ENCODE assay signal across 9 mouse cellular contexts in the genomic region with DNA sequence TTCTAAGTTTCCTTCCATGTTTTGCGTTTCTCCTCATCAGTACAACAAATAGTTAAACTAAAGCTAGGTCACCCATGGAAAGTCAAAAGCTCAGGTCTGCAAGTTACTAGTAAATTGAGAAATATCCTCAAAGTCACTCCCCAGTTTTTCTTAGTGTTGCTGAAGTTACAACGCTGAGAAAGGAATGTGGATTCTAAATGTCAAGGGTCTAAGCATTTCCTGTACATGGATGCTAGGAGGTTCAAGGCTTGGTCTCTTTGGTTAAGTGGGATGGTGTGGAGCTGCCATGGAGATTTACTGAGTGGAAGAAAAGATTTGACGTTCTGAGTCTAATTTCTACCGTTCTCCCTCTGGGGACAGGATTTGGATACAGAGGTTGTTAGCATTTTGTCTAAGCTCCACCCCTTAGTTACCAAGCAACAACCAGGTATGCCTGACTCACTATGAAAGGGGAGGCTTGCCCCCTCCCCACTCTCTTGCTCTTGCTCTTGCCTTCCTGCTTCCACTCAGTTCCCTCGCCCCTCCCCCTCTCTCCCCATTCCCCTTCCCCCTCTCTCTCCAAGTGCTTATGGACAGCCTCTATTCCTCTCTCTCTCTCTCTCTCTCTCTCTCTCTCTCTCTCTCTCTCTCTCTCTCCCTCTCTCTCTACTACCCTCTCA. TPM values are rescaled to one million over a fixed set of nuclear protein-coding genes. Genes with fewer than 3 reads are reported as not detected.
DNase-seq lines count a peak whose midpoint lies in the region; ATAC-seq and TF ChIP-seq lines count a peak whose summit lies in the region.
"Had no signal": no experiment of that assay in that cellular context is flagged by ENCODE, and none has a peak within 500 bp of the region (broad histone marks: within the 10 kb centered on the region; RNA-seq: fewer than 3 reads in every experiment).

No protein-coding gene starts in this region.

- no peaks in the 10 kb centered on the region for H3K9me3 ChIP-seq in limb, embryonic 13.5 days
- H3K9me3 ChIP-seq: heart, embryonic 10.5 days had no signal

- no peak overlapping the region for H3K4me3 ChIP-seq in layer of hippocampus, adult 2 months
- H3K4me3 ChIP-seq in limb, embryonic 13.5 days, result no peak overlapping the region
- H3K4me3 ChIP-seq: heart, embryonic 10.5 days had no signal

- 27% methylated on average over 5 of the region's 5 CpGs for WGBS in limb, embryonic 13.5 days

- DNase-seq in adrenal gland, postnatal 14 days, result peak; percentile 32
- no peak for DNase-seq in adrenal gland, postnatal 10 days
- DNase-seq in layer of hippocampus, adult 2 months (ENCODE audit: low spot score in 2 of 2), result no peak
- no peak for DNase-seq in layer of hippocampus, adult 18-20 months (ENCODE audit: low spot score in 2 of 2)
- DNase-seq in embryo, embryonic 10 days (ENCODE audit: low spot score), result peak; percentile 48
- no peak for DNase-seq in layer of hippocampus, postnatal 36 days

- TF ChIP-seq CTCF in layer of hippocampus, adult 2 months (conservative IDR thresholded peaks at IDR 0.05), result no peak

- H3K4me1 ChIP-seq in limb, embryonic 13.5 days, result peaks cover 8% of the 10 kb centered on the region

- no peak overlapping the region for H3K4me2 ChIP-seq in limb, embryonic 13.5 days (replicated peaks)

- peak overlapping the region; percentile 15 for H3K27ac ChIP-seq in layer of hippocampus, adult 2 months
- no peak overlapping the region for H3K27ac ChIP-seq in limb, embryonic 13.5 days
- H3K27ac ChIP-seq: heart, embryonic 10.5 days had no signal

- no peaks in the 10 kb centered on the region for H3K36me3 ChIP-seq in limb, embryonic 13.5 days
- H3K36me3 ChIP-seq: heart, embryonic 10.5 days had no signal

- no peak overlapping the region for H3K9ac ChIP-seq in limb, embryonic 13.5 days

- H3K27me3 ChIP-seq in limb, embryonic 13.5 days, result no peaks in the 10 kb centered on the region

- 0 out of 2 replicates have a peak, but pooled peaks have one; percentile 51 for ATAC-seq in limb, embryonic 13.5 days (ENCODE audit: low FRiP score, low read depth)
- no peak for ATAC-seq in monocyte, adult 5-6 weeks (replicated peaks; ENCODE audit: insufficient number of reproducible peaks, low FRiP score, low TSS enrichment, poor library complexity, severe bottlenecking)

RNA-seq across cellular contexts. Expression of a gene that starts 36.3 kb away (rescaled TPM):
- 53.0 and 63.1 TPM in 2 replicates for total RNA-seq in adrenal gland, postnatal 14 days (2021)
- 10 to 100 TPM; 46.0 to 52.6 TPM for total RNA-seq in adrenal gland, postnatal 10 days (2021)
- 10 to 100 TPM; 37.2 to 42.2 TPM for total RNA-seq in layer of hippocampus, adult 2 months (2021)
- total RNA-seq in layer of hippocampus, adult 18-20 months (2021), result 10 to 100 TPM; 33.2 to 33.9 TPM
- 77.8 TPM in 2 replicates for polyA plus RNA-seq in limb, embryonic 13.5 days (2015; fragmentation: Nextera tagmentation; extraction: Ambion mirVana)
- 10 to 100 TPM; 39.6 to 41.3 TPM for total RNA-seq in layer of hippocampus, postnatal 36 days (2021)
- 257 to 421 TPM (median 381 TPM) in 3 replicates for total RNA-seq in monocyte, adult 5-6 weeks (2017)

Comparison
In these comparisons a context has a peak if more than half of its experiments do, and no peak if none do; other contexts are left out.
1. DNase-seq: peak in adrenal gland, postnatal 14 days (single experiment) and embryo, embryonic 10 days (single experiment); none in adrenal gland, postnatal 10 days (single experiment), layer of hippocampus, adult 2 months (0 of 2), layer of hippocampus, adult 18-20 months (0 of 2) and layer of hippocampus, postnatal 36 days (0 of 2).